Mouse (Mus musculus) cortical plate, adult 2 months (tissue): ENCODE measurements at regions not wholly inside any gene's neighbourhood (a gene's known extent, or its start where the extent isn't known, plus 50 kb on each side); places are given as distances from the start of the nearest gene placed in this dataset.

Experiments used
- H3K27ac ChIP-seq: fragments of 200-500 bp; 2 replicates; pipeline ENCODE4 v1.5.1; 2012; ENCODE audit warnings: low read length, control low read depth, inconsistent platforms; ENCODE audit not compliant: insufficient read depth
- H3K4me1 ChIP-seq: fragments of 200-500 bp; 2 replicates; pipeline ENCODE4 v1.6.1; 2011; ENCODE audit warnings: low read length; ENCODE audit not compliant: control insufficient read depth, insufficient read depth
- H3K4me3 ChIP-seq: fragments of 200-500 bp; 2 replicates; pipeline ENCODE4 v1.5.1; 2011; ENCODE audit warnings: mild to moderate bottlenecking, low read length, control low read depth; ENCODE audit not compliant: insufficient read depth
- CTCF ChIP-seq: fragments of 200-500 bp; IDR thresholded peaks from 2 replicates; pipeline ENCODE4 v1.5.1; 2011; ENCODE audit warnings: mild to moderate bottlenecking, control low read depth, low read length; ENCODE audit not compliant: insufficient read depth; ENCODE audit errors: extremely low read depth
- POLR2A ChIP-seq: fragments of 200-500 bp; IDR thresholded peaks from 2 replicates; pipeline ENCODE4 v1.6.1; 2011; ENCODE audit warnings: mild to moderate bottlenecking, low read length, control low read depth; ENCODE audit not compliant: insufficient read depth; ENCODE audit errors: extremely low read depth

- H3K4me1 ChIP-seq: peaks cover 1% of the 10 kb centered on the region; the same call in 1 of the 2 replicates
- TF ChIP-seq CTCF (no peak), POLR2A (no peak)
- H3K27ac ChIP-seq: no peak overlapping the region
- H3K4me3 ChIP-seq: no peak overlapping the region
These were observed 65.6 kb upstream of the Ampd3 start for GRCm38 (mm10) chr7:110702414-110702783.

GRCm38 (mm10) chr7:110705311-110706000 is 62.5 kb upstream of the Ampd3 start:
- peaks cover 1% of the 10 kb centered on the region; the same call in 1 of the 2 replicates for H3K4me1 ChIP-seq
- H3K4me3 ChIP-seq: no peak overlapping the region
- TF ChIP-seq CTCF (no peak), POLR2A (no peak)
- H3K27ac ChIP-seq: no peak overlapping the region

- Histone ChIP-seq H3K27ac (no peak overlapping the region), H3K4me3 (no peak overlapping the region), H3K4me1 (peaks cover 1% of the 10 kb centered on the region; the same call in 1 of the 2 replicates)
- TF ChIP-seq CTCF: no peak
- no peak for TF ChIP-seq POLR2A
These were observed 61.9 kb upstream of the Ampd3 start for GRCm38 (mm10) chr7:110706001-110706695.

- Histone ChIP-seq H3K27ac (no peak overlapping the region), H3K4me1 (peaks cover under 1% of the 10 kb centered on the region; the same call in 1 of the 2 replicates), H3K4me3 (no peak overlapping the region)
- no peak for TF ChIP-seq POLR2A
- TF ChIP-seq CTCF: no peak
These were observed 61.3 kb upstream of the Ampd3 start for GRCm38 (mm10) chr7:110706696-110707087.

- Histone ChIP-seq H3K4me1 (no peaks in the 10 kb centered on the region), H3K27ac (no peak overlapping the region), H3K4me3 (no peak overlapping the region)
- TF ChIP-seq CTCF: no peak
- TF ChIP-seq POLR2A: no peak
These were observed 59.9 kb upstream of the Ampd3 start for GRCm38 (mm10) chr7:110708116-110708515.

GRCm38 (mm10) chr7:110708781-110709180 is 59.2 kb upstream of the Ampd3 start:
- Histone ChIP-seq H3K4me3 (no peak overlapping the region), H3K4me1 (no peaks in the 10 kb centered on the region), H3K27ac (no peak overlapping the region)
- TF ChIP-seq POLR2A: no peak
- TF ChIP-seq CTCF: no peak

GRCm38 (mm10) chr7:110709606-110710005 is 58.4 kb upstream of the Ampd3 start:
- H3K4me1 ChIP-seq: no peaks in the 10 kb centered on the region
- no peak overlapping the region for H3K27ac ChIP-seq
- no peak overlapping the region for H3K4me3 ChIP-seq
- no peak for TF ChIP-seq POLR2A
- TF ChIP-seq CTCF: no peak

- H3K4me1 ChIP-seq: 0 out of 2 replicates have a peak, but pooled peaks cover 2% of the 10 kb centered on the region
- TF ChIP-seq POLR2A: no peak
- no peak for TF ChIP-seq CTCF
- H3K27ac ChIP-seq: no peak overlapping the region
- no peak overlapping the region for H3K4me3 ChIP-seq
These were observed 57.6 kb upstream of the Ampd3 start for GRCm38 (mm10) chr7:110710256-110710962.

- no peak for TF ChIP-seq POLR2A
- Histone ChIP-seq H3K4me1 (0 out of 2 replicates have a peak, but pooled peaks cover 2% of the 10 kb centered on the region), H3K27ac (no peak overlapping the region), H3K4me3 (no peak overlapping the region)
These were observed 54.3 kb upstream of the Ampd3 start for GRCm38 (mm10) chr7:110713661-110714060.
